Mouse (Mus musculus): ENCODE results near the gene Tspan12.
"Not testable (repeated sequence)": the region's sequence is repeated elsewhere in the genome, so short reads cannot be mapped to it uniquely, and the experiment has no call there.

Tspan12 gene

GRCm38 (mm10) chr6:21828001-21828400 is 24.3 kb downstream of the Tspan12 start:
- DNase-seq = no peak

GRCm38 (mm10) chr6:21823694-21824093 is 28.6 kb downstream of the Tspan12 start:
- no peak for DNase-seq

GRCm38 (mm10) chr6:21823281-21823680 is 29.0 kb downstream of the Tspan12 start:
- peak; percentile 37 to 72 for DNase-seq

GRCm38 (mm10) chr6:21822721-21823134 is 29.6 kb downstream of the Tspan12 start:
- DNase-seq = no peak

- DNase-seq = peak in 1 of 2 experiments; percentile 19
These were observed 34.1 kb downstream of the Tspan12 start for GRCm38 (mm10) chr6:21818107-21818807.

GRCm38 (mm10) chr6:21806005-21806404 is 46.3 kb downstream of the Tspan12 start:
- no peak for DNase-seq

GRCm38 (mm10) chr6:21805013-21805570 is 47.2 kb downstream of the Tspan12 start:
- DNase-seq = no peak

GRCm38 (mm10) chr6:21803483-21804340 is 48.6 kb downstream of the Tspan12 start:
- peak; percentile 13 to 76 for DNase-seq

GRCm38 (mm10) chr6:21798581-21798980 is 53.7 kb downstream of the Tspan12 start:
- DNase-seq = peak; percentile 50 to 62

GRCm38 (mm10) chr6:21797087-21797486 is 55.2 kb downstream of the Tspan12 start:
- no peak for DNase-seq

GRCm38 (mm10) chr6:21796413-21796812 is 55.9 kb downstream of the Tspan12 start:
- no peak for DNase-seq

- DNase-seq = no peak
These were observed 56.9 kb downstream of the Tspan12 start for GRCm38 (mm10) chr6:21795410-21795809.

GRCm38 (mm10) chr6:21795072-21795407 is 57.3 kb downstream of the Tspan12 start:
- peak; percentile 43 to 75 for DNase-seq

- DNase-seq = no peak
These were observed 57.8 kb downstream of the Tspan12 start for GRCm38 (mm10) chr6:21794337-21795071.

- DNase-seq = no peak
These were observed 61.0 kb downstream of the Tspan12 start for GRCm38 (mm10) chr6:21791307-21791706.

GRCm38 (mm10) chr6:21790550-21791086 is 61.7 kb downstream of the Tspan12 start:
- no peak for DNase-seq

- DNase-seq = no peak
These were observed 62.3 kb downstream of the Tspan12 start for GRCm38 (mm10) chr6:21790036-21790435.

GRCm38 (mm10) chr6:21789582-21789981 is 62.7 kb downstream of the Tspan12 start:
- DNase-seq = not testable (repeated sequence)

GRCm38 (mm10) chr6:21787757-21788156 is 64.6 kb downstream of the Tspan12 start:
- no peak for DNase-seq

GRCm38 (mm10) chr6:21787274-21787673 is 65.0 kb downstream of the Tspan12 start:
- DNase-seq = no peak

- DNase-seq = no peak
These were observed 78.0 kb downstream of the Tspan12 start for GRCm38 (mm10) chr6:21774213-21774916.

GRCm38 (mm10) chr6:21769447-21769809 is 82.9 kb downstream of the Tspan12 start:
- DNase-seq = no peak
